Mouse (Mus musculus) cerebellum, postnatal 36 days (tissue): ENCODE results near the gene Hnrnpm.
A peak's percentile ranks its signal among the peaks of the same experiment; 100 is the strongest.
"Not testable (repeated sequence)": the region's sequence is repeated elsewhere in the genome, so short reads cannot be mapped to it uniquely, and the experiment has no call there.

Experiments used
- DNase-seq, 2 experiments: peaks; one replicate each; pipeline ENCODE4 v3.0.0; 2021 to 2022; ENCODE audit warnings: mixed read lengths in 2 of 2

Hnrnpm gene

GRCm38 (mm10) chr17:33669681-33670080 is 17.0 kb downstream of the Hnrnpm start:
- no peak for DNase-seq

GRCm38 (mm10) chr17:33666813-33667212 is 19.8 kb downstream of the Hnrnpm start:
- DNase-seq, result no peak

GRCm38 (mm10) chr17:33649781-33650475 is 36.7 kb downstream of the Hnrnpm start:
- no peak for DNase-seq

- no peak for DNase-seq
Measured at GRCm38 (mm10) chr17:33645073-33645472, 41.6 kb downstream of the Hnrnpm start.

GRCm38 (mm10) chr17:33644068-33644467 is 42.6 kb downstream of the Hnrnpm start:
- DNase-seq, result no peak

GRCm38 (mm10) chr17:33639743-33640142 is 46.9 kb downstream of the Hnrnpm start:
- DNase-seq, result no peak

- DNase-seq, result no peak
Measured at GRCm38 (mm10) chr17:33637516-33638276, 49.0 kb downstream of the Hnrnpm start, which contains the start of gene Pram1. Gene Pram1 (plus strand): TSS chr17:33638056.

- DNase-seq, result no peak
Measured at GRCm38 (mm10) chr17:33637038-33637437, 49.6 kb downstream of the Hnrnpm start.

- DNase-seq, result peak; percentile 89 to 91
Measured at GRCm38 (mm10) chr17:33631796-33632195, 54.9 kb downstream of the Hnrnpm start.

- DNase-seq, result peak in 1 of 2 experiments; percentile 18
Measured at GRCm38 (mm10) chr17:33631236-33631635, 55.4 kb downstream of the Hnrnpm start.

- DNase-seq, result no peak
Measured at GRCm38 (mm10) chr17:33630171-33630895, 56.3 kb downstream of the Hnrnpm start.

- peak; percentile 19 to 28 for DNase-seq
Measured at GRCm38 (mm10) chr17:33629487-33630125, 57.1 kb downstream of the Hnrnpm start.

GRCm38 (mm10) chr17:33628621-33629486 is 57.8 kb downstream of the Hnrnpm start, which contains the start of gene Zfp414:
Gene Zfp414 (plus strand): TSS chr17:33629090.
- DNase-seq, result peak; percentile 87 to 89

GRCm38 (mm10) chr17:33627281-33627680 is 59.4 kb downstream of the Hnrnpm start:
- DNase-seq, result no peak

GRCm38 (mm10) chr17:33613726-33614125 is 72.9 kb downstream of the Hnrnpm start:
- not testable (repeated sequence) for DNase-seq

- no peak for DNase-seq
Measured at GRCm38 (mm10) chr17:33610548-33610947, 76.1 kb downstream of the Hnrnpm start.

GRCm38 (mm10) chr17:33607273-33607672 is 79.4 kb downstream of the Hnrnpm start:
- no peak for DNase-seq

- DNase-seq, result no peak
Measured at GRCm38 (mm10) chr17:33601947-33602346, 84.7 kb downstream of the Hnrnpm start.

- DNase-seq, result no peak
Measured at GRCm38 (mm10) chr17:33600831-33601230, 85.8 kb downstream of the Hnrnpm start.

- no peak for DNase-seq
Measured at GRCm38 (mm10) chr17:33599836-33600475, 86.7 kb downstream of the Hnrnpm start.

- no peak for DNase-seq
Measured at GRCm38 (mm10) chr17:33598506-33598905, 88.2 kb downstream of the Hnrnpm start.
